Mouse (Mus musculus) stomach, postnatal 0 days (tissue): Measurements from ENCODE around the gene Mrnip. TPM values are rescaled to one million over a fixed set of nuclear protein-coding genes. Genes with fewer than 3 reads are reported as not detected.

Experiments
- ATAC-seq: fragments of 200-750 bp; cut with Nextera tagmentation; 2 replicates; pipeline ENCODE4 v1.8.0; 2017; ENCODE audit not compliant: low FRiP score, low TSS enrichment
- DNase-seq: peaks from one replicate; pipeline ENCODE4 v3.0.0-alpha.2; 2016; ENCODE audit warnings: low spot score
- H3K27ac ChIP-seq: fragments of 300-500 bp; sonication (generic); replicated peaks from 2 replicates; pipeline ENCODE4 v1.5.1; 2014; ENCODE audit warnings: mild to moderate bottlenecking, control low read depth
- H3K27me3 ChIP-seq: fragments of 300-500 bp; sonication (generic); 2 replicates; pipeline ENCODE4 v1.6.1; 2014; ENCODE audit warnings: low read length; ENCODE audit not compliant: control insufficient read depth, insufficient read depth
- H3K36me3 ChIP-seq: fragments of 300-500 bp; sonication (generic); 2 replicates; pipeline ENCODE4 v1.6.1; 2014; ENCODE audit warnings: low read length, mixed read lengths; ENCODE audit not compliant: control insufficient read depth, insufficient read depth
- H3K4me1 ChIP-seq: fragments of 300-500 bp; sonication (generic); replicated peaks from 2 replicates; pipeline ENCODE4 v1.6.1; 2014; ENCODE audit warnings: antibody characterized with exemption; ENCODE audit not compliant: control insufficient read depth, insufficient read depth
- H3K4me2 ChIP-seq: fragments of 300-500 bp; sonication (generic); replicated peaks from 2 replicates; pipeline ENCODE4 v1.6.1; 2014; ENCODE audit warnings: low read depth, mild to moderate bottlenecking, control low read depth, moderate library complexity
- H3K4me3 ChIP-seq: fragments of 300-500 bp; sonication (generic); 2 replicates; pipeline ENCODE4 v1.5.1; 2014; ENCODE audit warnings: low read depth, low read length, control low read depth
- H3K9ac ChIP-seq: fragments of 300-500 bp; sonication (generic); 2 replicates; pipeline ENCODE4 v1.6.1; 2014; ENCODE audit warnings: mild to moderate bottlenecking, low read length, control low read depth, mixed read lengths
- H3K9me3 ChIP-seq: fragments of 300-500 bp; sonication (generic); 2 replicates; pipeline ENCODE4 v1.6.1; 2016; ENCODE audit warnings: low read length; ENCODE audit not compliant: control insufficient read depth
- CTCF ChIP-seq: IDR thresholded peaks from 2 replicates; pipeline ENCODE4 v1.5.1; 2016; ENCODE audit warnings: antibody characterized with exemption, low read depth, mild to moderate bottlenecking, moderate library complexity
- EP300 ChIP-seq: optimal IDR thresholded peaks from 2 replicates; pipeline ENCODE3; 2016; ENCODE audit warnings: antibody characterized with exemption
- WGBS: fragments of 180-500 bp; shearing (Covaris S2); extraction: QIAGEN DNeasy Blood & Tissue Kit; methylation state at CpG from one replicate; pipeline ENCODE4 v1.1.7; 2014; 5-methylcytosine and 5-hydroxymethylcytosine counted together
- polyA plus RNA-seq: library from polyadenylated mRNA; unstranded; fragments of >200 nt; fragmentation: Nextera tagmentation; extraction: Ambion mirVana; gene quantifications from 2 replicates; pipeline ENCODE4 v1.2.1, GENCODE M21; 2015

Gene Mrnip
- polyA plus RNA-seq, 1 experiment from 2014 or later, result 6.1 TPM

DNA sequence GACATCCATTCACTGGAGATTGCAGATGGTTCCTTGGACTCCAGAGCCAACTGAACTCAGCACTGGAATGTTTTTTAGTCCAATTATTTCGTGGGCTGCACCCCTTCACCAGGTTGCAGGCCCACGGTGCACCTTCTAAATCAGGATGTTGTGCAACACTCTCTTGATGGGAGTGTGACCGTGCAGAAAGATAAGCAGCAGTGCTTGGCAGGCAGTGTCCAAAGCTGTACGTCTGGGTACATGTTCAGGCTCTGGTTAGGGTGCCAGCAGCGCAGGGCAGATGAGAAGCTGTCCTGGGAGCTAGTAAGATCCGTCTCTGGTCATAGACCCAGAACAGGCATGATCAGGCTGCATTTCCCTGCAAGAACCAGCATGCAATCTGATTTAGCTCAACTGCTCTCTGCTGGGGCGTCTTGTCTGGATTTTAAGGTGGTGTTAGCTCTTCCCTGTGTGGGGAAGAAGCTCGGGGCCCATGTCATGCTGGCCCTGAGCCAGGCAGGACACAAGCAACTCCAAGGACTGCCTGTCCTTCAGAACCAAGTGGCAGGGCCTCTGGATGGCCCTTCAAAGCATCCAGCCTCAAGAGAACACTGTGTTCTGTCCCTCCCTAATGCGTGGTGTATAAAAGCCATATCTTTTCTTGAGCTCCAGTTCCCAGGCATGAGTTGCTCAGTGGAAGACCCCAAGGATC is 26.8 kb upstream of the Mrnip start:
- Histone ChIP-seq H3K4me3 (no peak overlapping the region), H3K9me3 (no peaks in the 10 kb centered on the region), H3K9ac (no peak overlapping the region), H3K4me2 (no peak overlapping the region), H3K4me1 (no peaks in the 10 kb centered on the region), H3K27ac (no peak overlapping the region), H3K36me3 (peaks cover 50% of the 10 kb centered on the region), H3K27me3 (no peaks in the 10 kb centered on the region)
- ATAC-seq (no peak), DNase-seq (no peak)
- 76% methylated on average over 9 of the region's 9 CpGs for WGBS
- no peak for TF ChIP-seq CTCF
- no peak for TF ChIP-seq EP300

GRCm38 (mm10) chr11:50147958-50148476 is 26.2 kb upstream of the Mrnip start:
- WGBS, result 94% methylated on average over 11 of the region's 11 CpGs
- Histone ChIP-seq H3K9me3 (no peaks in the 10 kb centered on the region), H3K9ac (no peak overlapping the region; the same call in 1 of the 2 replicates), H3K4me1 (no peaks in the 10 kb centered on the region), H3K27me3 (no peaks in the 10 kb centered on the region), H3K36me3 (peaks cover 54% of the 10 kb centered on the region), H3K4me2 (no peak overlapping the region), H3K4me3 (no peak overlapping the region), H3K27ac (no peak overlapping the region)
- no peak for DNase-seq
- TF ChIP-seq CTCF, result no peak
- TF ChIP-seq EP300, result no peak
- no peak for ATAC-seq

- no peak overlapping the region for H3K4me3 ChIP-seq
- no peaks in the 10 kb centered on the region for H3K9me3 ChIP-seq
- no peaks in the 10 kb centered on the region for H3K27me3 ChIP-seq
- 78% methylated on average over 7 of the region's 7 CpGs for WGBS
- no peak for TF ChIP-seq EP300
- no peak for TF ChIP-seq CTCF
- H3K27ac ChIP-seq, result no peak overlapping the region
- no peak overlapping the region for H3K4me2 ChIP-seq
- DNase-seq (no peak), ATAC-seq (0 out of 2 replicates have a peak, but pooled peaks have one; percentile 14)
- H3K36me3 ChIP-seq, result peaks cover 53% of the 10 kb centered on the region
- H3K4me1 ChIP-seq, result no peaks in the 10 kb centered on the region
- no peak overlapping the region for H3K9ac ChIP-seq
Measured at GRCm38 (mm10) chr11:50149200-50149599, 25.0 kb upstream of the Mrnip start.

DNA sequence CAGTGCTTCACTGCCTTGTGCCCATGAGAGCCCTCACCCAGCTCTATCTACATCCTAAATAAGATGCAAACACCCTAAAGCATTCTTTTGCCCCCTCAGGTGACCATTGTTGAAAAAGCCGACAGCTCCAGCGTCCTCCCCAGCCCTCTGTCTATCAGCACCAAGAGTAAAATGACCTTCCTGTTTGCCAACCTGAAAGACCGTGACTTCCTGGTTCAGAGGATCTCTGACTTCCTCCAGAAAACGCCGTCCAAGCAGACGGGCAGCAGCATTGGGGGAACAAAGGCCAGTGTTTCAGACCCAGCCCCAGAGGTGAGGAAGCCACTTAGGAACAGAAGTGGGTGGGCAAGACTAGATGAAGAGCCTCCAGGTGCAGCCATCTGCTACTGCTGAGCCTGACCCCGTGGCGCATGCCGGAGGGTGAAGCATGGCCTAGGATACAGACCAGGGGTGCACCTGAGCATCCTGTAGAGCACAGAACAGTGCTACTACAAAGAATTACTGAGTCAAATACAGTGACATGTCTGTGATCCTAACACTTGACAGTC is 24.6 kb upstream of the Mrnip start:
- Histone ChIP-seq H3K4me3 (no peak overlapping the region), H3K9ac (no peak overlapping the region), H3K27ac (no peak overlapping the region), H3K4me2 (no peak overlapping the region), H3K9me3 (no peaks in the 10 kb centered on the region), H3K4me1 (no peaks in the 10 kb centered on the region), H3K36me3 (peaks cover 53% of the 10 kb centered on the region), H3K27me3 (no peaks in the 10 kb centered on the region)
- TF ChIP-seq CTCF (no peak), EP300 (no peak)
- ATAC-seq (no peak), DNase-seq (no peak)
- 83% methylated on average over 9 of the region's 9 CpGs for WGBS

DNA sequence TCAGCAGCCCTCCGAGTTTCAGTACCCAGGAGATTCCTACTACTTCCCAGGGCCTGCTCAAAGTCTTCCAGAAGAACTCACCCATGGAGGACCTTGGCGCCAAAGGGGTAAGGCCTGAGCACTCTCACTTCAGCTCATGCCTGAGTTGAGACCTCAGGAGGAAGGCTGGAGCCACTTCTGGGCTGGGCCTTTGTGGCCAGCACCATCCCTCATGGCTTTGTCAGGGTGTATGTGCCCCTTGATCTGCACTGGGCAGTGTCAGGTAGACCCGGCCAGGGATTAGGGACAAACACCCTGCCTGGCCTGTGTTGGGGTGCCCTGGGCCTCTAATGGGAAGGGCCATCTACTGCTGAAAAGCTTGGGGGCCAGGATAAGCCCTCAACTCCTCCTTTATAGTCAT is 22.9 kb upstream of the Mrnip start:
- no peak for ATAC-seq
- Histone ChIP-seq H3K9me3 (no peaks in the 10 kb centered on the region), H3K4me3 (no peak overlapping the region), H3K4me1 (no peaks in the 10 kb centered on the region), H3K27me3 (no peaks in the 10 kb centered on the region), H3K4me2 (no peak overlapping the region), H3K9ac (no peak overlapping the region), H3K27ac (no peak overlapping the region), H3K36me3 (peaks cover 43% of the 10 kb centered on the region)
- TF ChIP-seq EP300 (no peak), CTCF (no peak)
- no peak for DNase-seq
- 92% methylated on average over 3 of the region's 3 CpGs for WGBS

DNA sequence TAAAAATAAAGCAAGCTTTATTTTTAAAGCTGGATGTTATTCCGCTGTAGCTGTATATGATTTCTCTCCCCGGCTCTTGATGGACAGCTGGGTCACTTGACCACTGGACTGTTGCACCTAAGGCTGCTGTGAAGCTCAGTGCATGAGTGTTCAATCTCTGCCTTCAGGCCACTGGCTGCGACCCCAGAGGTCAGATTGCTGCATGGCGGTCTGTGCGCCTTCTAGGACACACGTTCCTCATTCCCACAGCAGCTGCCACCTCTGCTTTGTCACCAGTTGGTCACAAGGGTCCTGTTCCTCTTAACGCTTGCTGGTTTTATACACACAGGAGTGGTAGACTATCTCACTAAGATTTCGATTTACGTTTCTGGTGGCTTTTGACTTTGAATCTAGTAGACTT is 20.1 kb upstream of the Mrnip start:
- no peak for DNase-seq
- Histone ChIP-seq H3K4me2 (no peak overlapping the region), H3K9ac (no peak overlapping the region), H3K4me1 (no peaks in the 10 kb centered on the region), H3K4me3 (no peak overlapping the region), H3K27ac (no peak overlapping the region), H3K27me3 (no peaks in the 10 kb centered on the region), H3K36me3 (peaks cover 58% of the 10 kb centered on the region), H3K9me3 (no peaks in the 10 kb centered on the region)
- TF ChIP-seq EP300 (no peak), CTCF (no peak)
- WGBS, result 73% methylated on average over 9 of the region's 9 CpGs
- ATAC-seq, result no peak
